Mouse (Mus musculus) testis, postnatal 14 days (tissue): Measurements from ENCODE around the gene Prdx6b.

Source experiments
- DNase-seq: peaks from one replicate; pipeline ENCODE4 v3.0.0; 2021; ENCODE audit warnings: low spot score

The Prdx6b gene

GRCm38 (mm10) chr2:80325779-80326178, 33.5 kb downstream of the Prdx6b start:
- DNase-seq: no peak

- no peak for DNase-seq
Measured at GRCm38 (mm10) chr2:80327272-80327671, 35.0 kb downstream of the Prdx6b start.

GRCm38 (mm10) chr2:80328961-80329653, 36.8 kb downstream of the Prdx6b start:
- DNase-seq: no peak

- DNase-seq: no peak
Measured at GRCm38 (mm10) chr2:80340537-80340936, 48.3 kb downstream of the Prdx6b start.
